Mouse (Mus musculus): ENCODE measurements around the gene Hormad2.

GRCm38 (mm10) chr11:4482641-4483040, 41.7 kb upstream of the Hormad2 start:
- TF ChIP-seq ELF1 (IDR thresholded peaks at IDR 0.05; ENCODE audit: low read depth, low read length) (no peak), RCOR1 (conservative IDR thresholded peaks at IDR 0.05; ENCODE audit: low read depth, low read length) (no peak), NELFE (IDR thresholded peaks at IDR 0.05; ENCODE audit: low read depth, low read length) (no peak), USF1 (IDR thresholded peaks at IDR 0.05; ENCODE audit: low read depth, low read length) (no peak), NRF1 (IDR thresholded peaks at IDR 0.05; ENCODE audit: low read depth, low read length) (no peak), CTCF (conservative IDR thresholded peaks at IDR 0.05 in 1 of 2, IDR thresholded peaks at IDR 0.05 in 1 of 2; ENCODE audit: low read depth in 2 of 2, low read length in 2 of 2) (no peak), USF2 (conservative IDR thresholded peaks at IDR 0.05; ENCODE audit: low read depth, low read length) (no peak), POLR2A (IDR thresholded peaks at IDR 0.05; ENCODE audit: low read depth, low read length) (no peak), E2F4 (IDR thresholded peaks at IDR 0.05; ENCODE audit: insufficient replicate concordance, low read depth, low read length) (no peak)

All from CH12.LX (cell line).